Mouse (Mus musculus): ENCODE measurements around the gene Rsrp1.

Rsrp1 gene

GRCm38 (mm10) chr4:134922111-134922924 lies 1.1 kb upstream of the Rsrp1 start:
- DNase-seq (ENCODE audit: low spot score): no peak

GRCm38 (mm10) chr4:134922925-134923244 lies 507 bp upstream of the Rsrp1 start:
- DNase-seq (ENCODE audit: low spot score): peak; percentile 67

- peak; percentile 63 for DNase-seq (ENCODE audit: low spot score)
Observed at GRCm38 (mm10) chr4:134924019-134924741, 788 bp downstream of the Rsrp1 start.

- no peak for DNase-seq (ENCODE audit: low spot score)
Observed at GRCm38 (mm10) chr4:134925206-134925605, 1.8 kb downstream of the Rsrp1 start.

GRCm38 (mm10) chr4:134927815-134928463 lies 4.5 kb downstream of the Rsrp1 start:
- DNase-seq (ENCODE audit: low spot score): no peak

- no peak for DNase-seq (ENCODE audit: low spot score)
Observed at GRCm38 (mm10) chr4:134928464-134928836, 5.1 kb downstream of the Rsrp1 start.

GRCm38 (mm10) chr4:134929536-134929935 lies 6.1 kb downstream of the Rsrp1 start:
- DNase-seq (ENCODE audit: low spot score): no peak

- no peak for DNase-seq (ENCODE audit: low spot score)
Observed at GRCm38 (mm10) chr4:134930190-134930589, 6.8 kb downstream of the Rsrp1 start.

GRCm38 (mm10) chr4:134930684-134931481 lies 7.5 kb downstream of the Rsrp1 start, which contains the start of gene Syf2:
Gene Syf2 (plus strand): TSS chr4:134930898.
- DNase-seq (ENCODE audit: low spot score): peak; percentile 91

- no peak for DNase-seq (ENCODE audit: low spot score)
Observed at GRCm38 (mm10) chr4:134937240-134938176, 14.1 kb downstream of the Rsrp1 start.

- DNase-seq (ENCODE audit: low spot score): no peak
Observed at GRCm38 (mm10) chr4:134939900-134940299, 16.5 kb downstream of the Rsrp1 start.

GRCm38 (mm10) chr4:134943758-134944538 lies 20.6 kb downstream of the Rsrp1 start:
- DNase-seq (ENCODE audit: low spot score): no peak

GRCm38 (mm10) chr4:134946024-134946744 lies 22.8 kb downstream of the Rsrp1 start:
- DNase-seq (ENCODE audit: low spot score): peak; percentile 47

- no peak for DNase-seq (ENCODE audit: low spot score)
Observed at GRCm38 (mm10) chr4:134950518-134951091, 27.2 kb downstream of the Rsrp1 start.

GRCm38 (mm10) chr4:134954461-134954860 lies 31.1 kb downstream of the Rsrp1 start:
- DNase-seq (ENCODE audit: low spot score): no peak

- DNase-seq (ENCODE audit: low spot score): no peak
Observed at GRCm38 (mm10) chr4:134955196-134955595, 31.8 kb downstream of the Rsrp1 start.

GRCm38 (mm10) chr4:134955845-134956244 lies 32.5 kb downstream of the Rsrp1 start:
- DNase-seq (ENCODE audit: low spot score): no peak

GRCm38 (mm10) chr4:134956328-134956727 lies 32.9 kb downstream of the Rsrp1 start:
- peak; percentile 18 for DNase-seq (ENCODE audit: low spot score)
